Mouse (Mus musculus) ES-Bruce4 (cell line): ENCODE data around the gene Ly6f.

ENCODE experiments used
- CTCF ChIP-seq: IDR thresholded peaks from one replicate; pipeline ENCODE4 v1.8.1; 2011; ENCODE audit warnings: low read depth, low read length
- EP300 ChIP-seq: IDR thresholded peaks from 2 replicates; pipeline ENCODE4 v1.6.1; 2011; ENCODE audit warnings: low read depth, low read length; ENCODE audit not compliant: insufficient read depth
- POLR2A ChIP-seq: IDR thresholded peaks from one replicate; pipeline ENCODE4 v1.8.1; 2011; ENCODE audit warnings: low read length; ENCODE audit not compliant: insufficient read depth

DNA sequence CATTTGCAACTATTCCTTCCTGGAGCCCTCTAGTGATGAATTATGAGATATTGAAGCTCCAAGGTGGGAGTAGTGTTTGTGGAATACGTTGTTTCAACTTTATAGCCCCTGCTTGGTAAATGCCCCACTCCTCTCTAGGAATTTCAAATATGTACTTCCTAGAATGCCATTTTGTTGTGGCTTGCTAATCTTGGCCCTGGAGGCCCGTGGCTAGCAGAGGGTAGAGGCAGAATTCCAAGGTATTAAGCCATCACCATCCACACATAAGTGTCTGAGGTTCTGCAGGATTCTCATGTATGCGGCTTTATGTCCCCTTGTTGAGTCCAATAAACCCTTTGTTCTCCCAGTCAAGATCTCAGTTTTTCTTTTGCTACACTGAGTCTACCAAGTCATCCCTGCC is 3.7 kb downstream of the Ly6f start:
- no peak for TF ChIP-seq POLR2A
- no peak for TF ChIP-seq CTCF
- TF ChIP-seq EP300 = no peak
